In genomic region chr10:117663056-117663864, GRCm38 (mm10) we compare ENCODE assay signal across 9 mouse cellular contexts. TPM values are rescaled to one million over a fixed set of nuclear protein-coding genes. Genes with fewer than 3 reads are reported as not detected.
A peak's percentile ranks its signal among the peaks of the same experiment; 100 is the strongest.
DNase-seq lines count a peak whose midpoint lies in the region; ATAC-seq and TF ChIP-seq lines count a peak whose summit lies in the region.
"Had no signal": no experiment of that assay in that cellular context is flagged by ENCODE, and none has a peak within 500 bp of the region (broad histone marks: within the 10 kb centered on the region; RNA-seq: fewer than 3 reads in every experiment).

No protein-coding gene starts in this region.

- no peak for TF ChIP-seq EP300 in liver, postnatal 0 days (IDR thresholded peaks at IDR 0.05; ENCODE audit: low read depth)

- no peak overlapping the region for H3K4me3 ChIP-seq in hindbrain, embryonic 13.5 days
- no peak overlapping the region for H3K4me3 ChIP-seq in hindbrain, embryonic 16.5 days (ENCODE audit: low read length)
- H3K4me3 ChIP-seq in kidney, embryonic 14.5 days (ENCODE audit: low read length) = no peak overlapping the region
- no peak overlapping the region for H3K4me3 ChIP-seq in liver, postnatal 0 days (ENCODE audit: low read depth, low read length)
- H3K4me3 ChIP-seq in forebrain, embryonic 16.5 days (replicated peaks; ENCODE audit: low read length) = no peak overlapping the region

- ATAC-seq in hindbrain, embryonic 13.5 days (ENCODE audit: low FRiP score) = no peak
- ATAC-seq in hindbrain, embryonic 16.5 days = no peak
- 0 out of 2 replicates have a peak, but pooled peaks have one; percentile 44 for ATAC-seq in kidney, embryonic 14.5 days (ENCODE audit: low FRiP score, low TSS enrichment)
- ATAC-seq in liver, postnatal 0 days = peak; percentile 91
- no peak for ATAC-seq in forebrain, embryonic 16.5 days
- no peak for ATAC-seq in inflammation-experienced regulatory T-cells, adult 6 months

- H3K36me3 ChIP-seq in hindbrain, embryonic 13.5 days = no peaks in the 10 kb centered on the region
- H3K36me3 ChIP-seq in hindbrain, embryonic 16.5 days (ENCODE audit: control insufficient read depth, insufficient read depth, low read length) = no peaks in the 10 kb centered on the region
- H3K36me3 ChIP-seq in kidney, embryonic 14.5 days (ENCODE audit: control insufficient read depth, insufficient read depth, low read length) = no peaks in the 10 kb centered on the region; the same call in 1 of the 2 replicates
- H3K36me3 ChIP-seq in liver, postnatal 0 days (replicated peaks; ENCODE audit: insufficient read depth, low read length) = no peaks in the 10 kb centered on the region
- H3K36me3 ChIP-seq in forebrain, embryonic 16.5 days (ENCODE audit: control insufficient read depth, insufficient read depth) = no peaks in the 10 kb centered on the region

- H3K27me3 ChIP-seq in hindbrain, embryonic 13.5 days = no peaks in the 10 kb centered on the region
- H3K27me3 ChIP-seq in hindbrain, embryonic 16.5 days (replicated peaks; ENCODE audit: control insufficient read depth, insufficient read depth, low read length) = no peaks in the 10 kb centered on the region
- H3K27me3 ChIP-seq in kidney, embryonic 14.5 days (ENCODE audit: control insufficient read depth, insufficient read depth, low read length) = no peaks in the 10 kb centered on the region
- no peaks in the 10 kb centered on the region for H3K27me3 ChIP-seq in liver, postnatal 0 days (ENCODE audit: insufficient read depth, low read length)
- H3K27me3 ChIP-seq in forebrain, embryonic 16.5 days (replicated peaks; ENCODE audit: control insufficient read depth, insufficient read depth, low read length) = no peaks in the 10 kb centered on the region

- no peak overlapping the region for H3K27ac ChIP-seq in hindbrain, embryonic 13.5 days
- no peak overlapping the region for H3K27ac ChIP-seq in hindbrain, embryonic 16.5 days (ENCODE audit: low read depth, low read length)
- peak overlapping the region; percentile 49; the same call in 1 of the 2 replicates for H3K27ac ChIP-seq in kidney, embryonic 14.5 days (ENCODE audit: low read depth, low read length)
- peak overlapping the region; percentile 74 for H3K27ac ChIP-seq in liver, postnatal 0 days (ENCODE audit: low read depth)
- no peak overlapping the region for H3K27ac ChIP-seq in forebrain, embryonic 16.5 days (ENCODE audit: low read length)
- H3K27ac ChIP-seq: macrophage had no signal

- peaks cover 6% of the 10 kb centered on the region for H3K4me1 ChIP-seq in hindbrain, embryonic 13.5 days (replicated peaks)
- H3K4me1 ChIP-seq in hindbrain, embryonic 16.5 days (ENCODE audit: control insufficient read depth, insufficient read depth, low read depth, low read length) = no peaks in the 10 kb centered on the region; the same call in 1 of the 2 replicates
- H3K4me1 ChIP-seq in kidney, embryonic 14.5 days (ENCODE audit: control insufficient read depth, insufficient read depth, low read length) = peaks cover 6% of the 10 kb centered on the region; the same call in 1 of the 2 replicates
- H3K4me1 ChIP-seq in liver, postnatal 0 days (ENCODE audit: insufficient read depth) = peaks cover 6% of the 10 kb centered on the region; the same call in 1 of the 2 replicates
- H3K4me1 ChIP-seq in forebrain, embryonic 16.5 days (replicated peaks; ENCODE audit: control insufficient read depth, insufficient read depth, low read length) = 0 out of 2 replicates have a peak, but pooled peaks cover 2% of the 10 kb centered on the region

- TF ChIP-seq CTCF in liver, postnatal 0 days (IDR thresholded peaks at IDR 0.05; ENCODE audit: low read depth) = no peak

- 77% methylated on average over 14 of the region's 14 CpGs for WGBS in hindbrain, embryonic 13.5 days
- 72% methylated on average over 14 of the region's 14 CpGs for WGBS in hindbrain, embryonic 16.5 days
- 62% methylated on average over 14 of the region's 14 CpGs for WGBS in kidney, embryonic 14.5 days
- 51% methylated on average over 14 of the region's 14 CpGs for WGBS in liver, postnatal 0 days (ENCODE audit: insufficient replicate concordance)
- 74% methylated on average over 14 of the region's 14 CpGs for WGBS in forebrain, embryonic 16.5 days

- intact Hi-C loops in left cerebral cortex, postnatal 10 days (cut with DNase I) = no loop called here

- H3K9ac ChIP-seq in hindbrain, embryonic 13.5 days = no peak overlapping the region
- H3K9ac ChIP-seq in hindbrain, embryonic 16.5 days (ENCODE audit: low read depth, low read length) = no peak overlapping the region
- peak overlapping the region; percentile 31; the same call in 1 of the 2 replicates for H3K9ac ChIP-seq in kidney, embryonic 14.5 days (ENCODE audit: low read depth, low read length)
- H3K9ac ChIP-seq in liver, postnatal 0 days (replicated peaks) = no peak overlapping the region
- H3K9ac ChIP-seq in forebrain, embryonic 16.5 days (replicated peaks; ENCODE audit: low read depth, low read length) = no peak overlapping the region

- H3K9me3 ChIP-seq in hindbrain, embryonic 13.5 days = no peaks in the 10 kb centered on the region
- no peaks in the 10 kb centered on the region for H3K9me3 ChIP-seq in hindbrain, embryonic 16.5 days (ENCODE audit: control insufficient read depth, low read length)
- no peaks in the 10 kb centered on the region for H3K9me3 ChIP-seq in kidney, embryonic 14.5 days (ENCODE audit: control insufficient read depth, low read length)
- no peaks in the 10 kb centered on the region for H3K9me3 ChIP-seq in liver, postnatal 0 days (ENCODE audit: low read length)
- no peaks in the 10 kb centered on the region for H3K9me3 ChIP-seq in forebrain, embryonic 16.5 days (ENCODE audit: control insufficient read depth, low read length)

- peak; percentile 13 for DNase-seq in NIH3T3 (ENCODE audit: low read depth)
- DNase-seq in liver, postnatal 0 days = peak; percentile 40
- DNase-seq in left cerebral cortex, postnatal 10 days (ENCODE audit: extremely low spot score in 1 of 2, low spot score in 2 of 2) = no peak

- peak overlapping the region; percentile 35 for H3K4me2 ChIP-seq in hindbrain, embryonic 13.5 days
- no peak overlapping the region; the same call in 1 of the 2 replicates for H3K4me2 ChIP-seq in hindbrain, embryonic 16.5 days (ENCODE audit: low read length)
- peak overlapping the region; percentile 21; the same call in 1 of the 2 replicates for H3K4me2 ChIP-seq in kidney, embryonic 14.5 days (replicated peaks; ENCODE audit: low read depth, low read length)
- peak overlapping the region; percentile 53 for H3K4me2 ChIP-seq in liver, postnatal 0 days (ENCODE audit: low read depth, low read length)
- no peak overlapping the region for H3K4me2 ChIP-seq in forebrain, embryonic 16.5 days (ENCODE audit: low read length)

RNA-seq across cellular contexts. Expression of gene Cpm, which starts 34.0 kb away (rescaled TPM):
- polyA plus RNA-seq in hindbrain, embryonic 13.5 days (2015; fragmentation: Nextera tagmentation; extraction: Ambion mirVana) = 3.1 and 3.7 TPM in 2 replicates
- 2.7 and 3.9 TPM in 2 replicates for polyA plus RNA-seq in hindbrain, embryonic 16.5 days (2015; fragmentation: Nextera tagmentation; extraction: Ambion mirVana)
- polyA plus RNA-seq in kidney, embryonic 14.5 days (2014; fragmentation: Nextera tagmentation; extraction: Ambion mirVana) = 21.8 and 28.9 TPM in 2 replicates
- polyA plus RNA-seq in liver, postnatal 0 days (2015; fragmentation: Nextera tagmentation; extraction: Ambion mirVana) = 7.0 and 7.7 TPM in 2 replicates
- 4.5 and 4.6 TPM in 2 replicates for polyA plus RNA-seq in forebrain, embryonic 16.5 days (2015; fragmentation: Nextera tagmentation; extraction: Ambion mirVana)
- total RNA-seq in left cerebral cortex, postnatal 10 days (2021) = 1 to 10 TPM; 2.0 to 3.3 TPM
- polyA plus RNA-seq in inflammation-experienced regulatory T-cells, adult 6 months (2017; shearing (Covaris generic)) = 10 to 100 TPM; 14.5 to 29.9 (median 27.1) TPM

RNA-seq across cellular contexts. Expression of gene Mdm2, which starts 47.3 kb away (rescaled TPM):
- 53.6 and 56.5 TPM in 2 replicates for polyA plus RNA-seq in hindbrain, embryonic 13.5 days (2015; fragmentation: Nextera tagmentation; extraction: Ambion mirVana)
- 40.0 and 50.1 TPM in 2 replicates for polyA plus RNA-seq in hindbrain, embryonic 16.5 days (2015; fragmentation: Nextera tagmentation; extraction: Ambion mirVana)
- polyA plus RNA-seq in kidney, embryonic 14.5 days (2014; fragmentation: Nextera tagmentation; extraction: Ambion mirVana) = 38.6 and 65.6 TPM in 2 replicates
- 10.5 and 11.3 TPM in 2 replicates for polyA plus RNA-seq in liver, postnatal 0 days (2015; fragmentation: Nextera tagmentation; extraction: Ambion mirVana)
- 65.4 and 71.1 TPM in 2 replicates for polyA plus RNA-seq in forebrain, embryonic 16.5 days (2015; fragmentation: Nextera tagmentation; extraction: Ambion mirVana)
- 10 to 100 TPM; 39.5 to 42.1 TPM for total RNA-seq in left cerebral cortex, postnatal 10 days (2021)
- 10 to 100 TPM; 42.1 to 88.6 (median 50.8) TPM for polyA plus RNA-seq in inflammation-experienced regulatory T-cells, adult 6 months (2017; shearing (Covaris generic))

Comparison
In these comparisons a context has a peak if more than half of its experiments do, and no peak if none do; other contexts are left out.
1. H3K4me2 ChIP-seq: peak in hindbrain, embryonic 13.5 days (single experiment), kidney, embryonic 14.5 days (single experiment) and liver, postnatal 0 days (single experiment); none in hindbrain, embryonic 16.5 days (single experiment) and forebrain, embryonic 16.5 days (single experiment).
2. ATAC-seq: peak in kidney, embryonic 14.5 days (single experiment) and liver, postnatal 0 days (single experiment); none in hindbrain, embryonic 13.5 days (single experiment), hindbrain, embryonic 16.5 days (single experiment), forebrain, embryonic 16.5 days (single experiment) and inflammation-experienced regulatory T-cells, adult 6 months (single experiment).
3. H3K27ac ChIP-seq: peak in kidney, embryonic 14.5 days (single experiment) and liver, postnatal 0 days (single experiment); none in hindbrain, embryonic 13.5 days (single experiment), hindbrain, embryonic 16.5 days (single experiment) and forebrain, embryonic 16.5 days (single experiment).
4. DNase-seq: peak in NIH3T3 (single experiment) and liver, postnatal 0 days (single experiment); none in left cerebral cortex, postnatal 10 days (0 of 2).